Mouse (Mus musculus): ENCODE data around the gene Gtsf1l. TPM values are rescaled to one million over a fixed set of nuclear protein-coding genes. Genes with fewer than 3 reads are reported as not detected.

Gtsf1l gene
- polyA plus RNA-seq, 1 experiment from 2014 or later: not detected

DNA sequence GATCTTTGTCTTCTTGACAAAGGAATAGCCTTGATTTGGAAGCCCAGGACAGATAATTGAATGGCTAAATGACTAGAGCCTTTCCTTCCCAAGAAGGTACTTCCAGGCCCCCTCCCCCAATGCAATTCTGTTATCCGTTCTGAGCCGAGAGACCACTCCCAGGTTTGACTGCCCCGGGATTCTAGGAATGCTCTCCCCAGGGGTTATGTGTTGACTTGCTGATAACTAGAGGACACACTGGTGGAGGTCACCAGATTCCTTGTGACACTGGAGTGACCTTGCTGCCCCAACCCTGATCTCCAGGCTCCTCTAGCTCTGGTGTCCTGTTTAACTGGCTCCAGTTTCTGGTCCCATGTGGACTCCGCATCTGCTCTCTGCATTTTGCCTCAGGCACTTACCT lies 35.6 kb downstream of the Gtsf1l start:
- no peak overlapping the region for H3K4me3 ChIP-seq (ENCODE audit: low read depth, low read length)
- no peak overlapping the region for H3K27ac ChIP-seq (ENCODE audit: low read depth, low read length)
- H3K36me3 ChIP-seq (ENCODE audit: control insufficient read depth, insufficient read depth, low read length): no peaks in the 10 kb centered on the region
- no peak overlapping the region for H3K9ac ChIP-seq (replicated peaks; ENCODE audit: low read depth, low read length)
- no peak for ATAC-seq (ENCODE audit: low read depth)
- H3K27me3 ChIP-seq (ENCODE audit: control insufficient read depth, insufficient read depth, low read length): 0 out of 2 replicates have a peak, but pooled peaks cover 2% of the 10 kb centered on the region
- H3K4me2 ChIP-seq (ENCODE audit: low read depth, low read length): no peak overlapping the region
- 35% methylated on average over 4 of the region's 4 CpGs for WGBS
- H3K4me1 ChIP-seq (ENCODE audit: control insufficient read depth, insufficient read depth, low read length): peaks cover 7% of the 10 kb centered on the region
- no peaks in the 10 kb centered on the region for H3K9me3 ChIP-seq (ENCODE audit: control insufficient read depth, low read length)

DNA sequence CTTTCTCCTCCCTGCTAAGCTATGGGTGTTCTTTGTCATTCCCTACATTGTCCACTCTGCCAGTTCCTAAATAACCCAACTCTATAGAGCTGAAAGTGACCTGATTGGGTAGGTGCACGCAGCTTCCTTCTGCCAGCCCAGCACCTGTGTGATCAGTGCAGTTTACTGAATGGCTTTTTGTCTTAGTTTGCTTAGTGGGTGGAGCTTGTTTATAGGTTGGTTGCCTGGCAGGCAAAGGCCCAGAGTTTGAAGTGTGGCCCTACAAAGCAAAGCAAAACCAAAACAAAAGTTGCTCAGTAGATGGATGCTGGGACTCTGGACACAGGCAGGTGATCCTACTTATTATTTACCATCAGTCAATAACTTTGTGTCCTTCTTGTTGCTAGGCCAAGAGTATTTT lies 36.0 kb downstream of the Gtsf1l start:
- Histone ChIP-seq H3K36me3 (ENCODE audit: control insufficient read depth, insufficient read depth, low read length) (peaks cover 1% of the 10 kb centered on the region; the same call in 1 of the 2 replicates), H3K27me3 (ENCODE audit: control insufficient read depth, insufficient read depth, low read length) (0 out of 2 replicates have a peak, but pooled peaks cover 2% of the 10 kb centered on the region), H3K9ac (replicated peaks; ENCODE audit: low read depth, low read length) (no peak overlapping the region), H3K9me3 (ENCODE audit: control insufficient read depth, low read length) (no peaks in the 10 kb centered on the region), H3K4me3 (ENCODE audit: low read depth, low read length) (no peak overlapping the region), H3K4me1 (ENCODE audit: control insufficient read depth, insufficient read depth, low read length) (peaks cover 7% of the 10 kb centered on the region), H3K27ac (ENCODE audit: low read depth, low read length) (no peak overlapping the region), H3K4me2 (ENCODE audit: low read depth, low read length) (no peak overlapping the region)
- 77% methylated on average over 1 of the region's 1 CpGs for WGBS
- no peak for ATAC-seq (ENCODE audit: low read depth)

DNA sequence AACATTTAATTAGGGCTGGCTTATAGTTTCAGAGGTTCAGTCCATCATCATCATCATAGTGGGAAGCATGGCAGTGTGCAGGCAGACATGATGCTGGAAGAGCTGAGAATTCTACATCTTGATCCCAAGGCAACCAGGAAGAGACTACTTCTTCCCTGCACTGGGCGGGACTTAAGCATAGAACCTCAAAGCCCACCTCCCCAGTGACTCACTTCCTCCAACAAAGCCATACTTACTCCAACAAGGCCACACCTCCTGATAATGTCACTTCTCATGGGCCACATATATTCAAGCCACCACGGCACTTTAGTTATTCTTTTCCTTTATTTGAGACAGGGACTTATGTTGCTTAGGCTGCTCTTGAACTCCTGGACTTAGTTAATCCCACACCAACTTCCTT lies 38.5 kb downstream of the Gtsf1l start:
- no peak overlapping the region for H3K9ac ChIP-seq (replicated peaks; ENCODE audit: low read depth, low read length)
- H3K4me1 ChIP-seq (ENCODE audit: control insufficient read depth, insufficient read depth, low read length): no peaks in the 10 kb centered on the region
- ATAC-seq (ENCODE audit: low read depth): no peak
- H3K27ac ChIP-seq (ENCODE audit: low read depth, low read length): no peak overlapping the region
- 93% methylated on average over 2 of the region's 2 CpGs for WGBS
- H3K9me3 ChIP-seq (ENCODE audit: control insufficient read depth, low read length): no peaks in the 10 kb centered on the region
- H3K4me3 ChIP-seq (ENCODE audit: low read depth, low read length): no peak overlapping the region
- H3K36me3 ChIP-seq (ENCODE audit: control insufficient read depth, insufficient read depth, low read length): peaks cover 19% of the 10 kb centered on the region
- no peaks in the 10 kb centered on the region for H3K27me3 ChIP-seq (ENCODE audit: control insufficient read depth, insufficient read depth, low read length)
- no peak overlapping the region for H3K4me2 ChIP-seq (ENCODE audit: low read depth, low read length)

DNA sequence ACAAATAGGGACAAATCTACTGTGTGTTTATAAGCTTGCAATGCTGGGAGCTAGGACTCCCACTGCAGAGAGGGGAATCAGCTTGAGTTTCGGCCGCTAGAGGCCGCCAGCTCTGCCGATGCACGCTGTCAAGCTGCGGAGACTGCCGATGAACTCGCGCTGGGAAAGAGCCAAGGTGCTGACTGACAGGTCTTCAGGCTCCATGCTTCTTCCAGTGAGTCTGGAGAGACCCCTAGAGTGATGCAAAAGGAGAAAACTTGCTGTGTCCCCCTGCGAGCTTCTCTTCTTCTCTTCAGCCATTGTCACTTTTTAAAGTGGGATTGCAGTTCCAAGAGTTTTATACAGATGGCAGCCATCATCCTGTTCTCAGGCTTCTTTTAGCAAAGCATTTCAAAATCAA lies 39.5 kb downstream of the Gtsf1l start:
- Histone ChIP-seq H3K4me2 (ENCODE audit: low read depth, low read length) (peak overlapping the region; percentile 37), H3K27me3 (ENCODE audit: control insufficient read depth, insufficient read depth, low read length) (no peaks in the 10 kb centered on the region), H3K9me3 (ENCODE audit: control insufficient read depth, low read length) (no peaks in the 10 kb centered on the region), H3K9ac (replicated peaks; ENCODE audit: low read depth, low read length) (no peak overlapping the region), H3K36me3 (ENCODE audit: control insufficient read depth, insufficient read depth, low read length) (peaks cover 22% of the 10 kb centered on the region), H3K4me3 (ENCODE audit: low read depth, low read length) (0 out of 2 replicates have a peak overlapping the region, but pooled peaks have one; percentile 7), H3K27ac (ENCODE audit: low read depth, low read length) (no peak overlapping the region), H3K4me1 (ENCODE audit: control insufficient read depth, insufficient read depth, low read length) (no peaks in the 10 kb centered on the region)
- WGBS: 8% methylated on average over 10 of the region's 10 CpGs
- peak; percentile 63 for ATAC-seq (ENCODE audit: low read depth)

GRCm38 (mm10) chr2:163039940-163040339 lies 47.7 kb downstream of the Gtsf1l start:
- no peaks in the 10 kb centered on the region for H3K9me3 ChIP-seq (ENCODE audit: control insufficient read depth, low read length)
- no peak for ATAC-seq (ENCODE audit: low read depth)
- no peak overlapping the region for H3K9ac ChIP-seq (replicated peaks; ENCODE audit: low read depth, low read length)
- H3K4me3 ChIP-seq (ENCODE audit: low read depth, low read length): no peak overlapping the region
- no peaks in the 10 kb centered on the region for H3K4me1 ChIP-seq (ENCODE audit: control insufficient read depth, insufficient read depth, low read length)
- H3K27me3 ChIP-seq (ENCODE audit: control insufficient read depth, insufficient read depth, low read length): no peaks in the 10 kb centered on the region
- whole genome bisulfite sequencing: 96% methylated on average over 7 of the region's 7 CpGs
- peaks cover 60% of the 10 kb centered on the region for H3K36me3 ChIP-seq (ENCODE audit: control insufficient read depth, insufficient read depth, low read length)
- no peak overlapping the region for H3K27ac ChIP-seq (ENCODE audit: low read depth, low read length)
- no peak overlapping the region for H3K4me2 ChIP-seq (ENCODE audit: low read depth, low read length)

Small RNA genes within 50 kb of the gene (microRNA-seq; reads per million reads assigned to microRNA genes)
- gene Gm22174 (not detected), gene Mir7003 (not detected)

Other genes with a start within 250 kb of the Gtsf1l start
- gene Srsf6, start 156.3 kb downstream of the Gtsf1l start, polyA plus RNA-seq (2014; fragmentation: Nextera tagmentation; extraction: Ambion mirVana): 127 and 141 TPM in 2 replicates
- 3.2 and 4.0 TPM in 2 replicates for gene L3mbtl1, start 144.4 kb downstream of the Gtsf1l start, polyA plus RNA-seq (2014; fragmentation: Nextera tagmentation; extraction: Ambion mirVana)
- gene Sgk2, start 100.5 kb downstream of the Gtsf1l start, polyA plus RNA-seq (2014; fragmentation: Nextera tagmentation; extraction: Ambion mirVana): 0.15 TPM in 1 of 2 replicates, not detected in the other
- gene Ift52, start 70.5 kb downstream of the Gtsf1l start, polyA plus RNA-seq (2014; fragmentation: Nextera tagmentation; extraction: Ambion mirVana): 36.8 and 37.2 TPM in 2 replicates
- gene Mybl2, start 33.2 kb downstream of the Gtsf1l start, polyA plus RNA-seq (2014; fragmentation: Nextera tagmentation; extraction: Ambion mirVana): 1.7 and 1.9 TPM in 2 replicates
- gene Tox2, start 115.3 kb upstream of the Gtsf1l start, polyA plus RNA-seq (2014; fragmentation: Nextera tagmentation; extraction: Ambion mirVana): 24.1 and 24.2 TPM in 2 replicates